Mouse (Mus musculus) embryo, embryonic 10.5 days (tissue): ENCODE measurements at regions not wholly inside any gene's neighbourhood (a gene's known extent, or its start where the extent isn't known, plus 50 kb on each side); places are given as distances from the start of the nearest gene placed in this dataset.
A peak's percentile ranks its signal among the peaks of the same experiment; 100 is the strongest.

Source experiments
- DNase-seq: peaks from one replicate; pipeline ENCODE4 v3.0.0-alpha.2; 2015; ENCODE audit warnings: low spot score

- peak; percentile 56 for DNase-seq
Measured at GRCm38 (mm10) chrX:44228847-44229246, 139.3 kb downstream of the Dcaf12l2 start.
